Mouse (Mus musculus) hindbrain, embryonic 14.5 days (tissue): ENCODE measurements around the gene Cldn20. TPM values are rescaled to one million over a fixed set of nuclear protein-coding genes. Genes with fewer than 3 reads are reported as not detected.

Experiments
- ATAC-seq: fragments of 200-750 bp; cut with Nextera tagmentation; 2 replicates; pipeline ENCODE4 v1.8.0; 2017; ENCODE audit warnings: moderate number of reproducible peaks, mild to moderate bottlenecking, moderate TSS enrichment, moderate library complexity; ENCODE audit not compliant: low FRiP score
- DNase-seq: peaks from one replicate; pipeline ENCODE4 v3.0.0-alpha.2; 2015; ENCODE audit warnings: low spot score
- H3K27ac ChIP-seq: fragments of 300-500 bp; sonication (generic); 2 replicates; pipeline ENCODE4 v1.5.1; 2014; ENCODE audit warnings: mild to moderate bottlenecking, moderate library complexity
- H3K27me3 ChIP-seq: fragments of 300-500 bp; sonication (generic); 2 replicates; pipeline ENCODE4 v1.6.1; 2014; ENCODE audit warnings: mild to moderate bottlenecking, low read length, mixed read lengths; ENCODE audit not compliant: control insufficient read depth, insufficient read depth
- H3K36me3 ChIP-seq: fragments of 300-500 bp; sonication (generic); replicated peaks from 2 replicates; pipeline ENCODE4 v1.6.1; 2014; ENCODE audit not compliant: control insufficient read depth, insufficient read depth
- H3K4me1 ChIP-seq: fragments of 300-500 bp; sonication (generic); replicated peaks from 2 replicates; pipeline ENCODE4 v1.6.1; 2014; ENCODE audit warnings: antibody characterized with exemption, low read length, mixed read lengths; ENCODE audit not compliant: control insufficient read depth, insufficient read depth
- H3K4me2 ChIP-seq: fragments of 300-500 bp; sonication (generic); replicated peaks from 2 replicates; pipeline ENCODE4 v1.6.1; 2014; ENCODE audit warnings: mild to moderate bottlenecking, moderate library complexity
- H3K4me3 ChIP-seq: fragments of 300-500 bp; sonication (generic); replicated peaks from 2 replicates; pipeline ENCODE4 v1.5.1; 2014; ENCODE audit warnings: mild to moderate bottlenecking, low read length
- H3K9ac ChIP-seq: fragments of 300-500 bp; sonication (generic); 2 replicates; pipeline ENCODE4 v1.6.1; 2014
- H3K9me3 ChIP-seq: fragments of 300-500 bp; sonication (generic); 2 replicates; pipeline ENCODE4 v1.6.1; 2016; ENCODE audit warnings: low read length; ENCODE audit not compliant: control insufficient read depth
- WGBS: fragments of 180-500 bp; shearing (Covaris S2); extraction: QIAGEN DNeasy Blood & Tissue Kit; methylation state at CpG from one replicate; pipeline ENCODE4 v1.1.7; 2014; 5-methylcytosine and 5-hydroxymethylcytosine counted together
- polyA plus RNA-seq: library from polyadenylated mRNA; unstranded; fragments of >200 nt; fragmentation: Nextera tagmentation; extraction: Ambion mirVana; gene quantifications from 2 replicates; pipeline ENCODE4 v1.2.1, GENCODE M21; 2014

Gene Cldn20
- polyA plus RNA-seq, 1 experiment from 2014 or later = 0.54 TPM

DNA sequence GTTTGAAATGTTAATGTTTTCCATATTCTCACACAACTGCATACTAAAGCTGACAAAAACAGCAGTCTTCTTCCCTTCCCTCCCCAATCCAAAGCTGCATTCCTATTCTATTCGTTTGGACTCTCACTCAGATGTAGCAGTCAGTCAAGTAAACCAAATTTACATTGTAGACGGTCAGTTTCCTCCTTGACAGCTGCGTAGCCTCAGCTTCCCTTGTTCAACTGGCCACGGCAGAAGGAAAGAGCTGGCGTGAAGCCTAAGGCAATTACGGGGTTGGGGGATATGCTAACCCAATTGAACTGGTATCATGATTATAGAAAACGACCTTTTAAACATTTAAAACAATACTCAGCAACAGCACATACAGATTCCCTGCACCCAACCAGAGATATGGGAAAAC is 15.4 kb downstream of the Cldn20 start:
- no peak overlapping the region for H3K4me2 ChIP-seq

DNA sequence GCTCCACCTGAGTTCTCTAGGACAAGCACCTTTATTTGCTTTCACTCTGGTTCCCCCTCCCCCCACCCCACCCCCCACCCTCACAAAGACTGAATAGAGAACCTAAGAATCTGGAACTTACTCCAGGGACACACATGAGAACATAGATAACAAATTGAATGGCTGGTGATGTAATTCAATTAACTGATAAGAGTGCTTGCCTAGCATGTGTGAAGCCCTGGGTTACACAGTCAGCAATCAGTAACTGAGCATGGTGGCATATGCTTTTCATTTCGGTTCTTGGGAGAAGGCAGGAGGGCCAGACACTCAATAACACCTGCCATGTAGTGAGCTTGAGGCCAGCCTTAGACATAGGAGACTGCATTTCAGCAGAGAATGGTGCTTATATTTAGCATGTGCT is 23.9 kb downstream of the Cldn20 start:
- Histone ChIP-seq H3K9me3 (no peaks in the 10 kb centered on the region), H3K4me3 (no peak overlapping the region), H3K4me2 (peak overlapping the region; percentile 82; the same call in 1 of the 2 replicates), H3K27me3 (no peaks in the 10 kb centered on the region), H3K36me3 (0 out of 2 replicates have a peak, but pooled peaks cover 11% of the 10 kb centered on the region), H3K9ac (no peak overlapping the region), H3K27ac (no peak overlapping the region), H3K4me1 (peaks cover 12% of the 10 kb centered on the region)
- no peak for ATAC-seq
- no peak for DNase-seq
- 81% methylated on average over 1 of the region's 1 CpGs for WGBS

More for the DNA sequence above, 15.4 kb downstream of the Cldn20 start:
- H3K36me3 ChIP-seq = peaks cover 7% of the 10 kb centered on the region; the same call in 1 of the 2 replicates
- ATAC-seq = no peak
- H3K27ac ChIP-seq = no peak overlapping the region
- no peaks in the 10 kb centered on the region for H3K9me3 ChIP-seq
- WGBS = 67% methylated on average over 7 of the region's 7 CpGs
- H3K4me3 ChIP-seq = no peak overlapping the region
- H3K27me3 ChIP-seq = no peaks in the 10 kb centered on the region
- no peak for DNase-seq
- no peak overlapping the region for H3K9ac ChIP-seq
- H3K4me1 ChIP-seq = no peaks in the 10 kb centered on the region

DNA sequence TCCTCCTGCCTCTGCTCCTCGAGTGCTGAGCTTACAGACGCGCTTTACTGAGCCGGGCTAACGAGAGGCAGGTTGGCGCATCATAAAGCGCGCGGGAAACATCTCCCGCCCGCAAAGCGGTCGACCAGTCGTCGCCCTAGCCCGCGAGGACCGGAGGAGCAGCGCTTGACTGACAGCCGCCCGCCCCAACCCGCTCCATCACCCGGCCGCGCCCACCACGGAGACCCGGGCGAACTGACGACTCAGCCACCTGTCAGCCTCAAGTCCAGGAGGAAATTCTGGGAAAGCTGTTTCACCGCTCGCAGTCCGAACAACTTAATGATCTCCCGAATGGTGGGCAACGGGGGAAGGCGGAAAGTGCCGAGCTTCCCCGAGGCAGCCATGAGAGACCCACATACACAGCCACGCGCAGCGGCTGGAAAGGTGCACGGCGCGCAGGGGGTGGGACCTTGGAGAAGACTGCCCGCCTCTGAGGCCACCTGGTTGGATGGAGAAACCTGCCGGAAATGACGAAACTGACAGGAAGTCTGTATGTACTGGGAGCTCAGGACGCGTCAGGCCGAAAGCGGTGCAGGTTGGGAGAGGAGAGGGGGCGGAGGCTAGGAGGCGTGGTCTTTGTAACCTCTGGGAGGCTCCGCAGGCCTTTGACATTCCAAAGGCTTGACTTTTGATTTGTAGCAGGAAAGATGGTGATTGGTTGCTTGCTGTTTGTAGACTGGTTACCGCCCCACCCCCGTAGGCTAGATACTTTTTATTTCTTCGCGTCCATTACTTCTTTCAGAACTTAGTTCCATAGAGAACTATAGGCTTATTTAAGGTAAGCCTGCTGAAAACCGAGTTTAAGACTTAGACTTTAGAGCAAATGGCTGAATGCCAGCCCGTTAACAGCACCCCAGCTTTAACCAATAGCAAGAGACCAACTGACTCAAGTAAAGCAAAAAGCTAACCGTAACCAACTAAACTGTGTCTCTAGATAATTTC is 25.3 kb downstream of the Cldn20 start, which contains the start of gene Tfb1m:
Gene Tfb1m, minus strand, starts transcription at position 451 of the 981 bp plus-strand sequence.
- H3K4me2 ChIP-seq = peak within 1 kb of the TSS; percentile 82
- H3K27ac ChIP-seq = peak within 1 kb of the TSS; percentile 92
- peak within 1 kb of the TSS; percentile 64 for H3K4me3 ChIP-seq
- 0 out of 2 replicates have a peak, but pooled peaks cover 8% of the 10 kb centered on the region for H3K36me3 ChIP-seq
- no peaks in the 10 kb centered on the region for H3K9me3 ChIP-seq
- peaks cover 12% of the 10 kb centered on the region for H3K4me1 ChIP-seq
- WGBS = 1% methylated on average over 60 of the region's 60 CpGs
- no peaks in the 10 kb centered on the region for H3K27me3 ChIP-seq
- ATAC-seq (peak; percentile 100), DNase-seq (peak; percentile 99)
- H3K9ac ChIP-seq = peak within 1 kb of the TSS; percentile 69

DNA sequence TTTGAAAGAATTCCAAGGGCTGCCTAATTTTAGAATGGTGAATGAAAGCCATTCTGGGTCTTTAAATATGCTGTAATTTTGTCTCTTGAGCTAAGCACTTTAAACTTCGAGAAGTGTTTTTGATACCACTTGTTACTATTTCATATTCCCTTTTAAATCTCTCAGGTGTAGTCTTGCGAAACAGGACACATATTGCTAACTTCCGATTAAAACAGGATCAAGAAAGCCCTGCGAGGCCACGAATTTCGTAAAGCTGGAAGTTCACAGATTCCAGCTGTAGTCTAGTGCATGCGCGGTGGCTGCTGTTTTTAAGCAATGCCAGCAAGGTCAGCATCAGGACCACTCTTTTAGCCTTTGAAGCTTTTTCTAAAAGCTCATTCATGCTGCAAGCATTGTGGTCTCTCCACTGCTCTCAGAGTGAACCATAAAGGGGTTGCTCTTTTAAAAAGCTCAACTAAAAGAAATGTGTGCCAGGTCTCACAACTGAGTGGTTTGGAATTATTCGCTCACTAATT is 26.1 kb downstream of the Cldn20 start:
- Histone ChIP-seq H3K27ac (peak overlapping the region; percentile 92), H3K36me3 (0 out of 2 replicates have a peak, but pooled peaks cover 8% of the 10 kb centered on the region), H3K9me3 (no peaks in the 10 kb centered on the region), H3K27me3 (no peaks in the 10 kb centered on the region), H3K4me2 (peak overlapping the region; percentile 82), H3K4me3 (peak overlapping the region; percentile 64), H3K4me1 (peaks cover 12% of the 10 kb centered on the region), H3K9ac (peak overlapping the region; percentile 25; the same call in 1 of the 2 replicates)
- WGBS = 66% methylated on average over 9 of the region's 9 CpGs
- no peak for DNase-seq
- no peak for ATAC-seq

DNA sequence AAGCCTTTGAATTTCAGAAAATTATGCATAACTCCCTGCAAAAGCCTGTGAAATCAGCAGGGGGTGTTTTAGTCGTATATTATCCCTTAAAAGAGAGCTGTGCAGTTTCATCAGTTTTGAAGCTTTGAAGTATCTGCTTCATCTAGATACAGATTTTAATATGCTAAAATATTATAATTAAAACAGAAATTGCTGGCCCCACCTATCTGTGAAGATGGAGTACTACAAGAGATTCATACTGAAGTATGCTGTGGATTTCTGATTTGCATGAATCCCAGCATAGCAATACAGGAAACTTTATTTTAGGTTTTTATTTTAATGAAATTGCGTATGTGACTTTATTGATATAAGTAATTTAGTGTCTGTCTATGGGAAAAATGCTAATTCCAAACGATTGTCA is 28.2 kb downstream of the Cldn20 start:
- Histone ChIP-seq H3K4me3 (no peak overlapping the region), H3K9me3 (no peaks in the 10 kb centered on the region)
- DNase-seq = peak; percentile 49

DNA sequence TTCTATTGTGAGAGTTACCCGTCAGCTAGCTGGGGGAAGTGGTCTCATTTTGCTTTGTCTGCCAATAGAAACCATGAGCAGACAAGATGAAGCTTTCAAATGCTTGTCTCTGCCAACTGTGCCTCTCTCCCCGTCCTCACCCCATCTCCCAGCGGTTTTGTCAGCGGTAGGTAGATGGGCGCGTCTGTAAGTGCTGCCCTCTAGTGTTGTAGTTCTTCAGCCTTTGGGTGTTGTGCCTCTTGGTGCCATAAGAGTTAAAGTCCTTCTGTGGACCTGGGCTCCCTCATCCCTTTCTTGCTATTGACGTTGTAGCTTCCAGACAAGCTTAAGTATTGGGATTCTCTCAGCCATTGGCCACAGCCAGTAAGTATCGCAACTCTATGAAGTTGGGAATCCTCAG is 30.1 kb downstream of the Cldn20 start:
- Histone ChIP-seq H3K27ac (no peak overlapping the region), H3K4me1 (0 out of 2 replicates have a peak, but pooled peaks cover 4% of the 10 kb centered on the region), H3K27me3 (no peaks in the 10 kb centered on the region), H3K9ac (no peak overlapping the region), H3K36me3 (no peaks in the 10 kb centered on the region), H3K9me3 (no peaks in the 10 kb centered on the region), H3K4me3 (no peak overlapping the region), H3K4me2 (no peak overlapping the region)
- no peak for DNase-seq
- no peak for ATAC-seq
- 59% methylated on average over 8 of the region's 8 CpGs for WGBS

More for the DNA sequence above, 28.2 kb downstream of the Cldn20 start:
- Histone ChIP-seq H3K9ac (no peak overlapping the region), H3K4me1 (peaks cover 12% of the 10 kb centered on the region), H3K36me3 (no peaks in the 10 kb centered on the region), H3K27me3 (no peaks in the 10 kb centered on the region), H3K4me2 (no peak overlapping the region), H3K27ac (no peak overlapping the region)
- WGBS = 74% methylated on average over 3 of the region's 3 CpGs
- ATAC-seq = no peak

DNA sequence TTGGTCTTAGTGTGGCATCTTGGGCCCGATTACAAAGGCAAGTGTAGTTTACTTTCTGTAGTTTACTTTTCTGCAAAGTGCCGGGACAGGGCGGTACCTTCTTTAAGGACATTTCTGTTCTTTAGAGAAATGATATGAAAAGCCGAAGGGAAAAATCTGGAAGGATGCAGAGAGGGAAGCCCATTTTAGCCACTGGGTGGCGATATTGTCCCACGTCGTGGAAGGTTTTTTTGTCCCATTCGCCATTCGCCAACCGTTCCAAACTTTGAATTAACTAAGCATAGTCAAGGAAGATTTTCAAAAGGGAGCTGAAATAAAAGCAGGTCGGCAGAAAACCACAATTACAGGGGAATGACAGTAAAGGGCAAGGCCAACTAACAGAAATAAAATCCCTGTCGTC is 38.5 kb downstream of the Cldn20 start:
- WGBS = 5% methylated on average over 12 of the region's 12 CpGs
- Histone ChIP-seq H3K4me1 (no peaks in the 10 kb centered on the region), H3K4me2 (0 out of 2 replicates have a peak overlapping the region, but pooled peaks have one; percentile 3), H3K27ac (no peak overlapping the region), H3K9me3 (no peaks in the 10 kb centered on the region), H3K9ac (no peak overlapping the region), H3K36me3 (no peaks in the 10 kb centered on the region), H3K27me3 (no peaks in the 10 kb centered on the region), H3K4me3 (no peak overlapping the region)
- ATAC-seq (no peak), DNase-seq (peak; percentile 92)
